Mouse (Mus musculus): Measurements from ENCODE around the gene Prkg1. TPM values are rescaled to one million over a fixed set of nuclear protein-coding genes. Genes with fewer than 3 reads are reported as not detected.

Gene Prkg1
- total RNA-seq, 2 experiments from 2014 or later = 15.6 to 16.9 TPM

GRCm38 (mm10) chr19:31040948-31041847 is 723.6 kb downstream of the Prkg1 start:
- intact Hi-C loops (cut with DNase I) = no loop called here
- DNase-seq (ENCODE audit: extremely low spot score in 1 of 2, low spot score in 2 of 2) = no peak

- intact Hi-C loops (cut with DNase I) = no loop called here
- no peak for DNase-seq (ENCODE audit: extremely low spot score in 1 of 2, low spot score in 2 of 2)
Observed at GRCm38 (mm10) chr19:31038951-31039350, 725.9 kb downstream of the Prkg1 start.

GRCm38 (mm10) chr19:31031596-31031995 is 733.2 kb downstream of the Prkg1 start:
- intact Hi-C loops (cut with DNase I) = no loop called here
- DNase-seq (ENCODE audit: extremely low spot score in 1 of 2, low spot score in 2 of 2) = no peak

- no peak for DNase-seq (ENCODE audit: extremely low spot score in 1 of 2, low spot score in 2 of 2)
- intact Hi-C loops (cut with DNase I) = no loop called here
Observed at GRCm38 (mm10) chr19:31026797-31027196, 738.0 kb downstream of the Prkg1 start.

GRCm38 (mm10) chr19:31011528-31012133 is 753.2 kb downstream of the Prkg1 start:
- no peak for DNase-seq (ENCODE audit: extremely low spot score in 1 of 2, low spot score in 2 of 2)
- intact Hi-C loops (cut with DNase I) = no loop called here

- intact Hi-C loops (cut with DNase I) = no loop called here
- DNase-seq (ENCODE audit: extremely low spot score in 1 of 2, low spot score in 2 of 2) = no peak
Observed at GRCm38 (mm10) chr19:30998572-30998971, 766.3 kb downstream of the Prkg1 start.

GRCm38 (mm10) chr19:30990390-30990789 is 774.4 kb downstream of the Prkg1 start:
- intact Hi-C loops (cut with DNase I) = no loop called here
- no peak for DNase-seq (ENCODE audit: extremely low spot score in 1 of 2, low spot score in 2 of 2)

- no peak for DNase-seq (ENCODE audit: extremely low spot score in 1 of 2, low spot score in 2 of 2)
- intact Hi-C loops (cut with DNase I) = no loop called here
Observed at GRCm38 (mm10) chr19:30982436-30982835, 782.4 kb downstream of the Prkg1 start.

GRCm38 (mm10) chr19:30978096-30978495 is 786.7 kb downstream of the Prkg1 start:
- no peak for DNase-seq (ENCODE audit: extremely low spot score in 1 of 2, low spot score in 2 of 2)
- intact Hi-C loops (cut with DNase I) = no loop called here

GRCm38 (mm10) chr19:30950610-30951009 is 814.2 kb downstream of the Prkg1 start:
- DNase-seq (ENCODE audit: extremely low spot score in 1 of 2, low spot score in 2 of 2) = no peak
- intact Hi-C loops (cut with DNase I) = no loop called here

- DNase-seq (ENCODE audit: extremely low spot score in 1 of 2, low spot score in 2 of 2) = no peak
- intact Hi-C loops (cut with DNase I) = no loop called here
Observed at GRCm38 (mm10) chr19:30948202-30948601, 816.6 kb downstream of the Prkg1 start.

- no peak for DNase-seq (ENCODE audit: extremely low spot score in 1 of 2, low spot score in 2 of 2)
- intact Hi-C loops (cut with DNase I) = no loop called here
Observed at GRCm38 (mm10) chr19:30942369-30942992, 822.4 kb downstream of the Prkg1 start.

- intact Hi-C loops (cut with DNase I) = no loop called here
- DNase-seq (ENCODE audit: extremely low spot score in 1 of 2, low spot score in 2 of 2) = no peak
Observed at GRCm38 (mm10) chr19:30938058-30938457, 826.8 kb downstream of the Prkg1 start.

GRCm38 (mm10) chr19:30931469-30932192 is 833.2 kb downstream of the Prkg1 start:
- intact Hi-C loops (cut with DNase I) = no loop called here
- DNase-seq (ENCODE audit: extremely low spot score in 1 of 2, low spot score in 2 of 2) = no peak

- intact Hi-C loops (cut with DNase I) = no loop called here
- DNase-seq (ENCODE audit: extremely low spot score in 1 of 2, low spot score in 2 of 2) = no peak
Observed at GRCm38 (mm10) chr19:30924032-30924431, 840.8 kb downstream of the Prkg1 start.

- DNase-seq (ENCODE audit: extremely low spot score in 1 of 2, low spot score in 2 of 2) = no peak
- intact Hi-C loops (cut with DNase I) = no loop called here
Observed at GRCm38 (mm10) chr19:30902290-30902689, 862.5 kb downstream of the Prkg1 start.

- DNase-seq (ENCODE audit: extremely low spot score in 1 of 2, low spot score in 2 of 2) = no peak
- intact Hi-C loops (cut with DNase I) = no loop called here
Observed at GRCm38 (mm10) chr19:30901025-30901424, 863.8 kb downstream of the Prkg1 start.

- DNase-seq (ENCODE audit: extremely low spot score in 1 of 2, low spot score in 2 of 2) = peak; percentile 4 to 16
Observed at GRCm38 (mm10) chr19:30890377-30890776, 874.5 kb downstream of the Prkg1 start.

GRCm38 (mm10) chr19:30889851-30890250 is 875.0 kb downstream of the Prkg1 start:
- intact Hi-C loops (cut with DNase I) = no loop called here
- DNase-seq (ENCODE audit: extremely low spot score in 1 of 2, low spot score in 2 of 2) = no peak

More at GRCm38 (mm10) chr19:30890377-30890776, 874.5 kb downstream of the Prkg1 start:
- intact Hi-C loops (cut with DNase I) = no loop called here

All from left cerebral cortex, postnatal 10 days (tissue).